In genomic region chr7:118594611-118595010, GRCm38 (mm10) we compare ENCODE assay signal across 10 mouse cellular contexts. TPM values are rescaled to one million over a fixed set of nuclear protein-coding genes. Genes with fewer than 3 reads are reported as not detected.
DNase-seq lines count a peak whose midpoint lies in the region; ATAC-seq and TF ChIP-seq lines count a peak whose summit lies in the region.
"Had no signal": no experiment of that assay in that cellular context is flagged by ENCODE, and none has a peak within 500 bp of the region (broad histone marks: within the 10 kb centered on the region; RNA-seq: fewer than 3 reads in every experiment).

No protein-coding gene starts in this region.

- H3K27me3 ChIP-seq in heart, embryonic 13.5 days (replicated peaks) = peaks cover 82% of the 10 kb centered on the region
- H3K27me3 ChIP-seq in E14TG2a.4 (ENCODE audit: insufficient read depth, low read length) = peaks cover 25% of the 10 kb centered on the region
- H3K27me3 ChIP-seq in hindbrain, embryonic 10.5 days (ENCODE audit: insufficient read depth, poor library complexity, severe bottlenecking) = peaks cover 34% of the 10 kb centered on the region
- H3K27me3 ChIP-seq in liver, embryonic 16.5 days (ENCODE audit: control insufficient read depth, insufficient read depth, low read depth, low read length) = peaks cover 27% of the 10 kb centered on the region
- no peaks in the 10 kb centered on the region for H3K27me3 ChIP-seq in kidney, adult 2 months (replicated peaks; ENCODE audit: control insufficient read depth, insufficient read depth, low read length)

- no peak for ATAC-seq in heart, embryonic 13.5 days (ENCODE audit: extremely low read depth, insufficient number of reproducible peaks, low FRiP score, low TSS enrichment)
- no peak for ATAC-seq in liver, embryonic 16.5 days (ENCODE audit: low read depth)
- ATAC-seq: inflammation-experienced regulatory T-cells, adult 6 months had no signal

- TF ChIP-seq CTCF in E14TG2a.4 (conservative IDR thresholded peaks at IDR 0.05; ENCODE audit: low read length) = no peak
- TF ChIP-seq CTCF in kidney, adult 2 months (conservative IDR thresholded peaks at IDR 0.05; ENCODE audit: insufficient read depth, insufficient read length, low read depth, low read length) = no peak

- no peak overlapping the region for H3K27ac ChIP-seq in heart, embryonic 13.5 days (replicated peaks)
- H3K27ac ChIP-seq in hindbrain, embryonic 10.5 days = peak overlapping the region; percentile 93
- no peak overlapping the region for H3K27ac ChIP-seq in liver, embryonic 16.5 days (ENCODE audit: low read length)
- no peak overlapping the region for H3K27ac ChIP-seq in kidney, adult 2 months (ENCODE audit: insufficient read depth, low read depth, low read length)

- peak overlapping the region; percentile 21; the same call in 1 of the 2 replicates for H3K4me3 ChIP-seq in heart, embryonic 13.5 days
- peak overlapping the region; percentile 72 for H3K4me3 ChIP-seq in E14TG2a.4 (replicated peaks; ENCODE audit: low read length)
- H3K4me3 ChIP-seq in hindbrain, embryonic 10.5 days = peak overlapping the region; percentile 43
- H3K4me3 ChIP-seq in liver, embryonic 16.5 days (ENCODE audit: low read depth, low read length) = no peak overlapping the region
- no peak overlapping the region for H3K4me3 ChIP-seq in kidney, adult 2 months (ENCODE audit: insufficient read depth, low read depth, low read length)

- no peaks in the 10 kb centered on the region for H3K36me3 ChIP-seq in heart, embryonic 13.5 days
- H3K36me3 ChIP-seq in E14TG2a.4 (ENCODE audit: insufficient read depth, low read length) = no peaks in the 10 kb centered on the region
- no peaks in the 10 kb centered on the region for H3K36me3 ChIP-seq in hindbrain, embryonic 10.5 days
- H3K36me3 ChIP-seq in liver, embryonic 16.5 days (ENCODE audit: control insufficient read depth, insufficient read depth) = no peaks in the 10 kb centered on the region
- no peaks in the 10 kb centered on the region for H3K36me3 ChIP-seq in kidney, adult 2 months (ENCODE audit: control insufficient read depth, insufficient read depth, low read length)

- H3K9ac ChIP-seq in heart, embryonic 13.5 days = no peak overlapping the region
- H3K9ac ChIP-seq in liver, embryonic 16.5 days (ENCODE audit: low read depth, low read length) = no peak overlapping the region

- DNase-seq in heart, adult 8-10 months (ENCODE audit: low spot score) = no peak
- no peak for DNase-seq in hindbrain, embryonic 10.5 days (ENCODE audit: low spot score)
- no peak for DNase-seq in urinary bladder, adult 2 months (ENCODE audit: low spot score)
- no peak for DNase-seq in kidney, adult 2 months
- no peak for DNase-seq in layer of hippocampus, adult 8-10 months (ENCODE audit: low spot score in 2 of 2)

- H3K4me1 ChIP-seq in heart, embryonic 13.5 days = peaks cover 23% of the 10 kb centered on the region
- H3K4me1 ChIP-seq in E14TG2a.4 (replicated peaks; ENCODE audit: low read depth, low read length) = peaks cover 63% of the 10 kb centered on the region
- H3K4me1 ChIP-seq in hindbrain, embryonic 10.5 days (replicated peaks) = peaks cover 63% of the 10 kb centered on the region
- no peaks in the 10 kb centered on the region; the same call in 1 of the 2 replicates for H3K4me1 ChIP-seq in liver, embryonic 16.5 days (ENCODE audit: control insufficient read depth, low read depth, low read length)
- no peaks in the 10 kb centered on the region for H3K4me1 ChIP-seq in kidney, adult 2 months (ENCODE audit: control insufficient read depth, insufficient read depth, low read length)

- no peak for TF ChIP-seq POLR2A in kidney, adult 2 months (IDR thresholded peaks at IDR 0.05; ENCODE audit: low read depth, low read length)

- no peaks in the 10 kb centered on the region for H3K9me3 ChIP-seq in heart, embryonic 13.5 days
- no peaks in the 10 kb centered on the region for H3K9me3 ChIP-seq in E14TG2a.4 (ENCODE audit: low read length)
- H3K9me3 ChIP-seq in hindbrain, embryonic 10.5 days = no peaks in the 10 kb centered on the region
- H3K9me3 ChIP-seq in liver, embryonic 16.5 days (replicated peaks; ENCODE audit: control insufficient read depth, low read length) = no peaks in the 10 kb centered on the region

- 24% methylated on average over 10 of the region's 10 CpGs for WGBS in heart, embryonic 13.5 days
- WGBS in hindbrain, embryonic 10.5 days = 32% methylated on average over 10 of the region's 10 CpGs
- WGBS in liver, embryonic 16.5 days (ENCODE audit: insufficient replicate concordance) = 26% methylated on average over 10 of the region's 10 CpGs
- 49% methylated on average over 10 of the region's 10 CpGs for WGBS in kidney, adult 2 months

- peak overlapping the region; percentile 59 for H3K4me2 ChIP-seq in heart, embryonic 13.5 days
- H3K4me2 ChIP-seq in liver, embryonic 16.5 days (ENCODE audit: low read depth, low read length) = peak overlapping the region; percentile 35; the same call in 1 of the 2 replicates

RNA-seq across cellular contexts. Expression of gene Tmc5, which starts 2.5 kb away (rescaled TPM):
- polyA plus RNA-seq in heart, embryonic 13.5 days (2015; fragmentation: Nextera tagmentation; extraction: Ambion mirVana) = 0.04 TPM in 1 of 2 replicates, not detected in the other
- total RNA-seq in heart, adult 8-10 months (2022) = under 1 TPM; 0.16 to 0.37 (median 0.22) TPM
- polyA plus RNA-seq in hindbrain, embryonic 10.5 days (2016; fragmentation: Nextera tagmentation; extraction: Ambion mirVana) = 0.22 and 0.51 TPM in 2 replicates
- polyA plus RNA-seq in liver, embryonic 16.5 days (2015; fragmentation: Nextera tagmentation; extraction: Ambion mirVana) = 0.05 and 0.28 TPM in 2 replicates
- polyA plus RNA-seq in urinary bladder, adult 2 months (2012; rRNA removed) = 0.04 TPM in 2 replicates
- polyA plus RNA-seq in kidney, adult 2 months (2012; rRNA removed) = 0.83 and 1.1 TPM in 2 replicates
- under 1 TPM; 0.25 to 0.94 (median 0.49) TPM for total RNA-seq in layer of hippocampus, adult 8-10 months (2022)
- total RNA-seq: common myeloid progenitor, adult 5-6 weeks had no signal
- polyA plus RNA-seq: inflammation-experienced regulatory T-cells, adult 6 months had no signal

RNA-seq across cellular contexts. Expression of gene Tmc7, which starts 10.1 kb away (rescaled TPM):
- polyA plus RNA-seq in heart, embryonic 13.5 days (2015; fragmentation: Nextera tagmentation; extraction: Ambion mirVana) = 1.2 and 1.3 TPM in 2 replicates
- 1 to 10 TPM; 5.3 to 8.3 (median 7.6) TPM for total RNA-seq in heart, adult 8-10 months (2022)
- polyA plus RNA-seq in hindbrain, embryonic 10.5 days (2016; fragmentation: Nextera tagmentation; extraction: Ambion mirVana) = 8.4 and 8.6 TPM in 2 replicates
- 0.26 and 0.53 TPM in 2 replicates for polyA plus RNA-seq in liver, embryonic 16.5 days (2015; fragmentation: Nextera tagmentation; extraction: Ambion mirVana)
- polyA plus RNA-seq in urinary bladder, adult 2 months (2012; rRNA removed) = 9.2 and 9.3 TPM in 2 replicates
- polyA plus RNA-seq in kidney, adult 2 months (2012; rRNA removed) = 0.77 and 0.83 TPM in 2 replicates
- total RNA-seq in layer of hippocampus, adult 8-10 months (2022) = 10 to 100 TPM; 15.9 to 18.6 (median 18.0) TPM
- total RNA-seq: common myeloid progenitor, adult 5-6 weeks had no signal
- polyA plus RNA-seq: inflammation-experienced regulatory T-cells, adult 6 months had no signal

Comparison
In these comparisons a context has a peak if more than half of its experiments do, and no peak if none do; other contexts are left out.
1. H3K4me3 ChIP-seq: peak in heart, embryonic 13.5 days (single experiment), E14TG2a.4 (single experiment) and hindbrain, embryonic 10.5 days (single experiment); none in liver, embryonic 16.5 days (single experiment) and kidney, adult 2 months (single experiment).